Mouse (Mus musculus): ENCODE measurements at regions not wholly inside any gene's neighbourhood (a gene's known extent, or its start where the extent isn't known, plus 50 kb on each side); places are given as distances from the start of the nearest gene placed in this dataset.

GRCm38 (mm10) chr8:92055590-92055989, 253.7 kb upstream of the Irx3 start:
- WGBS: 91% methylated on average over 4 of the region's 4 CpGs
- Histone ChIP-seq H3K4me1 (ENCODE audit: insufficient read depth, low read length) (no peaks in the 10 kb centered on the region), H3K4me3 (ENCODE audit: low read depth, low read length) (no peak overlapping the region), H3K27ac (ENCODE audit: low read depth, low read length) (no peak overlapping the region), H3K27me3 (ENCODE audit: insufficient read depth, low read length) (no peaks in the 10 kb centered on the region), H3K36me3 (ENCODE audit: insufficient read depth, low read length) (no peaks in the 10 kb centered on the region), H3K9me3 (ENCODE audit: low read length) (no peaks in the 10 kb centered on the region), H3K4me2 (ENCODE audit: low read depth, low read length, poor library complexity, severe bottlenecking) (no peak overlapping the region), H3K9ac (replicated peaks; ENCODE audit: low read length, poor library complexity, severe bottlenecking) (no peak overlapping the region)
- ATAC-seq (ENCODE audit: low FRiP score): no peak
- DNase-seq (ENCODE audit: low spot score): no peak
- TF ChIP-seq CTCF (IDR thresholded peaks at IDR 0.05): no peak

GRCm38 (mm10) chr8:92044695-92045094, 242.8 kb upstream of the Irx3 start:
- TF ChIP-seq CTCF (IDR thresholded peaks at IDR 0.05): no peak
- Histone ChIP-seq H3K4me3 (ENCODE audit: low read depth, low read length) (no peak overlapping the region), H3K9me3 (ENCODE audit: low read length) (no peaks in the 10 kb centered on the region), H3K9ac (replicated peaks; ENCODE audit: low read length, poor library complexity, severe bottlenecking) (no peak overlapping the region), H3K4me1 (ENCODE audit: insufficient read depth, low read length) (no peaks in the 10 kb centered on the region), H3K27me3 (ENCODE audit: insufficient read depth, low read length) (no peaks in the 10 kb centered on the region), H3K27ac (ENCODE audit: low read depth, low read length) (no peak overlapping the region), H3K36me3 (ENCODE audit: insufficient read depth, low read length) (no peaks in the 10 kb centered on the region), H3K4me2 (ENCODE audit: low read depth, low read length, poor library complexity, severe bottlenecking) (no peak overlapping the region)
- 87% methylated on average over 3 of the region's 3 CpGs for WGBS
- ATAC-seq (ENCODE audit: low FRiP score): no peak
- no peak for DNase-seq (ENCODE audit: low spot score)

- no peak for TF ChIP-seq CTCF (IDR thresholded peaks at IDR 0.05)
- Histone ChIP-seq H3K4me1 (ENCODE audit: insufficient read depth, low read length) (no peaks in the 10 kb centered on the region), H3K27ac (ENCODE audit: low read depth, low read length) (no peak overlapping the region), H3K9ac (replicated peaks; ENCODE audit: low read length, poor library complexity, severe bottlenecking) (no peak overlapping the region), H3K4me2 (ENCODE audit: low read depth, low read length, poor library complexity, severe bottlenecking) (no peak overlapping the region), H3K27me3 (ENCODE audit: insufficient read depth, low read length) (no peaks in the 10 kb centered on the region), H3K4me3 (ENCODE audit: low read depth, low read length) (no peak overlapping the region), H3K9me3 (ENCODE audit: low read length) (no peaks in the 10 kb centered on the region), H3K36me3 (ENCODE audit: insufficient read depth, low read length) (no peaks in the 10 kb centered on the region)
- DNase-seq (ENCODE audit: low spot score) (no peak), ATAC-seq (ENCODE audit: low FRiP score) (no peak)
- WGBS: 11% methylated on average over 6 of the region's 6 CpGs
Observed at GRCm38 (mm10) chr8:92042951-92043350, 241.1 kb upstream of the Irx3 start.

DNA sequence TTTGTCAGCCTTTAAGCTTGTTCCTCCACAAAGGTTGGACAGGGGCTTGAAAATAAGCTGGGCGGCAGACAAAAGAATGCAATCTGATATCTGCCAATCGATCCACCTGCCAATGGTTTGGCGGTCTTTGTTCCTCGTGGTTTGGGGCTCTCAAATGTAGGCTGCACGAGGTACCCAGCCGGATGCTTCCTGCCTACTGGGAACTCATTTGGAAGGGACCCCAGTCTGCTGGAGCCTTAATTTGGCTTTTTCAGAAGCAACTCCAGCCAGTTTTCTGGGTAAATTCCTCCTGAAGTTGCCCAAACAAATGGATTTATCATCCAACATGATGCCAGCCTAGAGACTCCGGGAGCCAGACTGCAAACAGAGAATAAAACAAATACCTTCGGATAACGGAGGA, 228.1 kb upstream of the Irx3 start:
- Histone ChIP-seq H3K4me1 (ENCODE audit: insufficient read depth, low read length) (no peaks in the 10 kb centered on the region), H3K4me2 (ENCODE audit: low read depth, low read length, poor library complexity, severe bottlenecking) (no peak overlapping the region), H3K4me3 (ENCODE audit: low read depth, low read length) (no peak overlapping the region), H3K9ac (replicated peaks; ENCODE audit: low read length, poor library complexity, severe bottlenecking) (no peak overlapping the region), H3K36me3 (ENCODE audit: insufficient read depth, low read length) (no peaks in the 10 kb centered on the region), H3K27me3 (ENCODE audit: insufficient read depth, low read length) (no peaks in the 10 kb centered on the region), H3K9me3 (ENCODE audit: low read length) (no peaks in the 10 kb centered on the region), H3K27ac (ENCODE audit: low read depth, low read length) (no peak overlapping the region)
- DNase-seq (ENCODE audit: low spot score): peak; percentile 31
- no peak for ATAC-seq (ENCODE audit: low FRiP score)
- TF ChIP-seq CTCF (IDR thresholded peaks at IDR 0.05): no peak
- 24% methylated on average over 9 of the region's 9 CpGs for WGBS

DNA sequence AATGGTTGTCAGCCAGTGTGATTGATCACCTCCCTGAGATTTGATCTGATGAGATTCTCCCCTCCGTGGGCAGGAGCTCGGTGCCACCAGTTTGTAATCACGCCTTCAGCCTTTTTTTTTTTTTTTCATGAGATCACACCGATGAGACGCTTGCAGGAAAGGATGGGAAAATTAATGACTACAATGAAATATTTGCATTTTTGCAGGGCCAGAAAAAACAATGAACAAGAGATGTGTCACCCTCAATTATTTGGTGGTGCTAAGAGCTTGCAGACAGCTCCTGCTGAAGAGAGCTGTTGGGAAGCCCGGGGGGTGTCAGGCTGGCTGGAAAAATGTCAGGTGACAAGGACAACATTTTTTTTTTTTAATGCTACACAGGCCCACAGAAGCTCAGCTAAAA, 227.6 kb upstream of the Irx3 start:
- Histone ChIP-seq H3K9ac (replicated peaks; ENCODE audit: low read length, poor library complexity, severe bottlenecking) (no peak overlapping the region), H3K9me3 (ENCODE audit: low read length) (no peaks in the 10 kb centered on the region), H3K4me1 (ENCODE audit: insufficient read depth, low read length) (no peaks in the 10 kb centered on the region), H3K36me3 (ENCODE audit: insufficient read depth, low read length) (no peaks in the 10 kb centered on the region), H3K4me2 (ENCODE audit: low read depth, low read length, poor library complexity, severe bottlenecking) (no peak overlapping the region), H3K27ac (ENCODE audit: low read depth, low read length) (no peak overlapping the region), H3K4me3 (ENCODE audit: low read depth, low read length) (no peak overlapping the region), H3K27me3 (ENCODE audit: insufficient read depth, low read length) (no peaks in the 10 kb centered on the region)
- ATAC-seq (ENCODE audit: low FRiP score): no peak
- 28% methylated on average over 6 of the region's 6 CpGs for WGBS
- no peak for TF ChIP-seq CTCF (IDR thresholded peaks at IDR 0.05)
- DNase-seq (ENCODE audit: low spot score): no peak

- Histone ChIP-seq H3K4me2 (ENCODE audit: low read depth, low read length, poor library complexity, severe bottlenecking) (no peak overlapping the region), H3K9ac (replicated peaks; ENCODE audit: low read length, poor library complexity, severe bottlenecking) (no peak overlapping the region), H3K9me3 (ENCODE audit: low read length) (no peaks in the 10 kb centered on the region), H3K4me1 (ENCODE audit: insufficient read depth, low read length) (0 out of 2 replicates have a peak, but pooled peaks cover 5% of the 10 kb centered on the region), H3K4me3 (ENCODE audit: low read depth, low read length) (no peak overlapping the region), H3K27ac (ENCODE audit: low read depth, low read length) (no peak overlapping the region), H3K27me3 (ENCODE audit: insufficient read depth, low read length) (no peaks in the 10 kb centered on the region), H3K36me3 (ENCODE audit: insufficient read depth, low read length) (no peaks in the 10 kb centered on the region)
- ATAC-seq (ENCODE audit: low FRiP score) (no peak), DNase-seq (ENCODE audit: low spot score) (no peak)
- TF ChIP-seq CTCF (IDR thresholded peaks at IDR 0.05): no peak
- 37% methylated on average over 6 of the region's 6 CpGs for WGBS
Observed at GRCm38 (mm10) chr8:92028308-92028707, 226.4 kb upstream of the Irx3 start.

Data from midbrain, postnatal 0 days (tissue).